Mouse (Mus musculus) gastrocnemius, postnatal 4 days (tissue): ENCODE data around the gene Lamb2. TPM values are rescaled to one million over a fixed set of nuclear protein-coding genes. Genes with fewer than 3 reads are reported as not detected.

ENCODE experiments used
- DNase-seq, 2 experiments: peaks; one replicate each; pipeline ENCODE4 v3.0.0; 2021 to 2022; ENCODE audit warnings: low spot score in 2 of 2, mixed read lengths in 2 of 2
- total RNA-seq, 2 experiments: library from RNA; stranded (reverse); gene quantifications; 2 replicates each; pipeline ENCODE4 v1.2.3; 2021

Lamb2 gene
- total RNA-seq, 2 experiments from 2014 or later = 180 to 191 TPM

DNA sequence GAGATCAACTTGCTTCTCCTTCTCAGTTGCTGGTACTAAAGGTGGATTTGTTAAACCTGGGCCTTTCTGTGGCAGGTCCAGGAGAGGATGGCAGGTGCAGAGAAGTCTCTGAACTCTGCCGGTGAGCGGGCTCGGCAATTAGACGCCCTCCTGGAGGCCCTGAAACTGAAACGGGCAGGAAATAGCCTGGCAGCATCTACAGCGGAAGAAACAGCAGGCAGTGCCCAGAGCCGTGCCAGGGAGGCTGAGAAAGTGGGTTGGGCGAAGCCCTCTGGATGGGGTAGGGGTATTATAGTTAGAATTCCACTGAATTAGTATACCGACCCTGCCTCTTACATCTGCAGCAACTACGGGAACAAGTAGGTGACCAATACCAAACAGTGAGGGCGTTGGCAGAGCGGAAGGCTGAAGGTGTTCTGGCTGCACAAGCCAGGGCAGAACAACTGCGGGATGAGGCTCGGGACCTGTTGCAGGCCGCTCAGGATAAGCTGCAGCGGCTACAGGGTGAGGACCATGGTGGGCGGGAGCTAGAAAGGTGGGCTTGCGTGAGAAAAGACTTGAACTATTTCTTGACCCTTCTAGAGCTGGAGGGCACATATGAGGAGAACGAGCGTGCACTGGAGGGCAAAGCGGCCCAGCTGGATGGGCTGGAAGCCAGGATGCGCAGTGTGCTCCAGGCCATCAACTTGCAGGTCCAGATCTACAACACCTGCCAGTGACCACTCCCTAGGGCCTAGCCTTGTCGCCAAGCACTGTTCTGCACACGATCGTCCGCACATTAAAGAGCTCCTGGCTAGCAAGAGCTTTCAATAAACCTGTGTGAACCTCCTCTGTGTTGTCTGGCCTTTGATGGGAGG lies 10.4 kb downstream of the Lamb2 start:
- no peak for DNase-seq

DNA sequence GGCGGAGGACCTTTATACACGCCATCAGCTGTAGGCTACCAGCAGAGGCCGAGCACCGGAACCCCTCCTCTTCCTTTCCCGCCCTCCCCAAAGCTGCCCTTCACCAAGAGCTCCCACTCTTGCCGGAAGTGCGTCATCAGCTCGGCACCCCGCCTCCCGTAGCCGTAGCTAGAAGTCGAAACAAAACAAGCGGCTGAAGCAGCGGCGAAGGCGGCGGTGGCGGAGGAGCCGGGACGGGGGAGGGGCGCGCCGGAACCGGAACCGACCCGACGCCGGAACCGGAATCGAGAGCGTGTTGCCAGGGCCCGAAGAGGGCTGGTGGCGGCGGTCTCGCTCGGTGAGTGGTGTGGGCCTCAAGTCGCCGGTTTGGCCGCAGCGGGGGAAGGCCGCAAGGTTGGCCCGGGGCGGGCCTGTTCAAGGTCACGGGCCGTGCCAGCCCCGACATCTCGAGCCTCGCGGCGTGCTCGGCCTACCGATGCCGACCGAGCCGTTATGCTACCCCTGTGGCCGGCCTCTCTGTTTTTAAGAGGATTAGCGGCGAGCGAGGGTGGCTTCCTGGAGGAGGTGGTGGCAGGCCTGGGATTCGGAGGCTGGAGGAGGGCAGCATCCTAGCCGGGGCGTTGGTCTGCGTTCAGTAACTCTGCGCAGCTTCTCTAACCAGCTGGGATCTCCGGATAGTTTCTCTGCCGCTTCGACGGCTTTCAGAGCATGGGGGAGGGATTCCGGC lies 11.2 kb downstream of the Lamb2 start, which contains the start of gene Usp19:
Usp19 (plus strand) TSS at position 44 of the 727 bp plus-strand sequence.
- peak; percentile 82 to 95 for DNase-seq

DNA sequence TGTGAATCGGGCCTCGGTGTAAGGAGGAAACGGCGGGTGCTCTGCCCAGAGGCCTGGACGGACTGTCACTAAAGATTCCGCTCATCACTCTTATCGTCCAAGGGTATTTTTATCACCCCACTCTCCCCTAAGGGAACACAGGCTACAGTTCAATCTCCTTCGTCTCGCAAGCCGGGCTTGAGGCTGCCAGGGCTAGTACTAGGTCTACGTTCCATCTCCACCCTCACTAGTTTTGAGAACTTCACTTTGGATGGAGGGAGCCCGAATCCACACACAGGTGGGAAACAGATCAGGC lies 11.7 kb downstream of the Lamb2 start:
- no peak for DNase-seq

DNA sequence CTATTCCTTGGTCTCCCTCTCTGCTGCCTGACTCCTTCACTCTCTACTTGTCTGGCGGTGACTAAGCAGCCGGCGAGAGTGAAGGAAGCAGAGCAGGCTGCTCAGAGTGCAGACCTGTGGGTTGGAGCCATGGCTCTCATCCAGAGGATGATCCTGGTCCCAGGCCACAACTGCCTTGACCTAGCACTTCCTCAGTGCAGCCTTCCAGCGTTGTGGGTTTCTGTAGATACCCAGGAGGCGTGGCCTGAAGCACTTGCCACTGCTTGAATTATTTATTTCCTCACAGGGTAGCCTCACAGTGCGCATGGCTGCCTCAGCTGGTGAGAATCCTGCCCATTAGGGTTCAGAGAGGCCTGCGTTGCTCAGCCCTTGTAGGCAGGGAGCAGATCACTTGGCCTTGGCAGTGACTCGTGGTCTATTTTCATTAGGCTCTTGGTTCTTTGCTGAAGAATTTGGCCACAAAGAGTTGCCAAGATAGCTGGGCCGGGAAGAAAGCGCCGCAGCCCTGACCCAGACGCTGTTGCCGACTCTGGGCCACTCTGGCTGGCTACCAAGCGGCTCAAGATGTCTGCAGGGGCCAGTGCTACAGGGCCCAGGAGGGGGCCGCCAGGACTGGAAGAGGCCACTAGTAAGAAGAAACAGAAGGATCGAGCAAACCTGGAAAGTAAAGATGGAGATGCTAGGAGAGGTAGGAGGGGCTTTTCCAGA lies 12.7 kb downstream of the Lamb2 start:
- no peak for DNase-seq

DNA sequence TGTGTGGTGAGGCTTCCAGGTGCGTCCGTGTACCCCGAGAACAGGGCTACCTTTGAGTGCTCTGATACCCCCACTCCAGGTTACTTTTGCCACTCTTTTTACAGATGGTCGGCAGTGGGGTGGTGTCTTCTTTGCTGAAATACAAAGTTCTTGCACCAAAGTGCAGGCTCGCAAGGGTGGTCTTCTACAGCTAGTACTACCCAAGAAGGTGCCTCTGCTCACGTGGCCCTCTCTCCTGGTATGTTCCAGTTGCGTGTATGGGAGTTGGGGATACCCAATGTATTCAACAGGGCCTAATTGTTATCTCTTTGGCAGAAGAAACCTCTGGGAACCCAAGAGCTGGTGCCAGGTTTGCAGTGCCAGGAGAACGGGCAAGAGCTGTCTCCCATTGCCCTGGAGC lies 13.7 kb downstream of the Lamb2 start:
- DNase-seq = no peak

DNA sequence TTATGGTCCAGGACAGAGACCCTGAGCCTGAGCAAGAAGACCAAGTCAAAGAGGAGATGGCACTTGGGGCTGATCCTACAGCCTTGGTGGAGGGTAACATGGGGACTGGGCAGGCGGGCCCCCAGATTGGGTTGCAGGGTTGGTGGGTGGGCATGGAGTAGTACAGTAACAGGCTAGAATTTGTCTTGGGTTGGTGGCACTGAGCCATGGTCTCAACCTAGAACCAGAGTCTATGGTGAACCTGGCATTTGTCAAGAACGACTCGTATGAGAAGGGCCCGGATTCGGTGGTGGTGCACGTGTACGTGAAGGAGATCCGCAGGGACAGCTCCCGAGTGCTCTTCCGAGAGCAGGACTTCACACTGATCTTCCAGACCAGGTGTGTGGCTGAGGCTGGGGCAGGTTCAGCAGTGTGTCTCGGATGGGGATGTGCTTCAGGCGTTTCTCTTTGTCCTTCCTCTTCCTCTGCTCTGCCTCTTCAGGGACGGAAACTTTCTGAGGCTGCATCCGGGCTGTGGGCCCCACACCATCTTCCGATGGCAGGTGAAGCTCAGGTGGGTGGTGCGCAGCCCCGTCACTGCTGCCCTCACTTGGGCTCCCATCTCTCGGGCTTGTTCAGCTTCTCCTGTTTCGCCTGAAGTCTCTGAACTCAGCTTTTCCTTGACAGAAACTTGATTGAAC lies 14.8 kb downstream of the Lamb2 start:
- no peak for DNase-seq

DNA sequence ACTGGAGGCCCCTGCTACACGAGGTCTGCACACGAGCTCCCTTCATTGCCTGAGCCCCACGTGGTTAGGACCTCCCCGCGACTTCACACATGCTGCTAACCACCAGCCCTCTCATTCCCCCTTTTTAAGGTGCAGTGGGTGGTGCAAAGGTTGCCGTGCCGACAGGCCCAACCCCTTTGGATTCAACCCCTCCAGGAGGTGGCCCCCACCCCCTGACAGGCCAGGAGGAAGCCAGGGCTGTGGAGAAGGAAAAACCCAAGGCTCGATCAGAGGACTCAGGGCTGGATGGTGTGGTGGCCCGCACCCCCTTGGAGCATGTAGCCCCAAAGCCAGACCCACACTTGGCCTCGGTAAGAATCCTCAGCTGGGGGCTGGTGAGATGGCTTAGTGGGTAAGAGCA lies 15.4 kb downstream of the Lamb2 start:
- DNase-seq = no peak

DNA sequence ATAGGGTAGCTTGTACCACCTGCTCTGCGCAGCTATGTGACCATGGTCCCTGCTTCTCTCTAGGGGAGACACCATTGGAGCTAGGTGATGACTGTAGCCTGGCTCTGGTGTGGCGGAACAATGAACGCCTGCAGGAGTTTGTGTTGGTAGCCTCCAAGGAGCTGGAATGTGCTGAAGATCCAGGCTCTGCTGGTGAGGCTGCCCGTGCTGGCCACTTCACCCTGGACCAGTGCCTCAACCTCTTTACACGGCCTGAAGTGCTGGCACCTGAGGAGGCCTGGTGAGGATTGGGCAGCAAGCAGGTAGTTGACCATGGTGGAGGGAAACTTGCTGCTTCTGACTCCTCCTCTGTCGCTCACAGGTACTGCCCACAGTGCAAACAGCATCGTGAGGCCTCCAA lies 19.7 kb downstream of the Lamb2 start:
- no peak for DNase-seq

DNA sequence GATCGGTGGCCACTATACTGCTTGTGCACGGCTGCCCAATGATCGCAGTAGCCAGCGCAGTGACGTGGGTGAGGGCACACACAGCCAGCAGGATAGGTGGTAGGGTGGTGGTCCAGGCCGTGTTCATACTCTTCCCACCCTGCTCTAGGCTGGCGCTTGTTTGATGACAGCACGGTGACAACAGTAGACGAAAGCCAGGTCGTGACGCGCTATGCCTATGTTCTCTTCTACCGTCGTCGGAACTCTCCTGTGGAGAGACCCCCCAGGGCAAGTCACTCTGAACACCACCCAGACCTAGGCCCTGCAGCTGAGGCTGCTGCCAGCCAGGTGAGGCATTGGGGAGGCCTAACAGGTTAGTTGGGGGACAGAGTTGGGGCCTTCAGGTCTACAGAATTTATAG lies 20.4 kb downstream of the Lamb2 start:
- peak in 1 of 2 experiments; percentile 9 for DNase-seq

DNA sequence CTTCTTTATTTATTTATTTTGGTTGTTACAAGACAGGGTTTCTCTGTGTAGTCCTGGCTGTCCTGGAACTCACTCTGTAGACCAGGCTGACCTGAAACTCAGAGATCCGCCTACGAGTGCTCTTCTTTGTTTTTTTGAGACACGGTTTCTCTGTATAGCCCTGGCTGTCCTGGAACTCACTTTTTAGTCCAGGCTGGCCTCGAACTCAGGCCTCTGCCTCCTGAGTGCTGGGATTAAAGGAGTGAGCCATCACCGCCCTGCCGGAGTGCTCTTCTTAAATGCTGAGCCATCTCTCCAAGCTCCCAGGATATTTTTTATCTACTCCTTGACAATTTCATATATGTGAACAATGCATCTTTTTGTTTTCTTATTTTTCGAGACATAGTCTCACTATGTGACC lies 27.4 kb downstream of the Lamb2 start:
- DNase-seq = no peak

DNA sequence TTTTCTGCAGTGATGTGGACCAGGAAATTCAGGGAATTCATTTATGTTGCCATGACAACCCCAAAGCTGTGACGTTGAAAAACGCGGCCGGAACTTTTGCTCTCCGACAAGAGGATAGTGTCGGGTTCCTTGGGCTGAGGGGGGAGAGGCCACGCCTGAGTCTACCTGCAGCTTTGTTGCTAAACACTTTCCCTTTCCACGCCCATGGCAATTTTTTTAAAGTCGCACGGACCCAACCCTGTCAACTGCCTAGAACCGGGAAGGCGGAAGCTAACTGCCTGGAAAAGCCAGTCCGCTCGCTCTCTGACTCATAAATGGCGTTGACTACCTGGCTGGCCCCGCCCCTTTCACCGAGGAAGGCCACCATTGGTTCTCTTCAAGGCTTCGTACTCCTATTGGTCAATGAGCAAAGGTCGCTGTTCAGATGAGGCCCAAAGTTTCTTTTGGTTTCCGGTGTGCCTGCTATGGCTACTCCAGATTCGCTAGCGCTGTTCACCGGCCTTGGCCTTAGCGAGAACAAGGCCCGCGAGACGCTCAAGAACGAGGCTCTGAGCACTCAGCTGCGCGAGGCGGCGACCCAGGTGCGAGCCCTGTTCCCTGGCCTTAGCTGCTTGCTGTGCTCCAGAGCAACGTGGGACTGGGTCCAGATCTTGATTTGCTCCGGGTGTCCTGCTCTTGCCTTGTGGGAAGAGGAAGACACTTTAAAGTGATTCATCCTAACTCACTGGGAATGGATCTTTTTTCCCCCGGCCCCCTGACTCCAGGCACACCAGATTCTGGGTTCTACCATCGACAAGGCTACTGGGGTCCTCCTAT lies 28.3 kb downstream of the Lamb2 start, which contains the start of gene Qars:
Qars (plus strand) TSS at position 88 of the 816 bp plus-strand sequence.
- peak; percentile 78 to 92 for DNase-seq

DNA sequence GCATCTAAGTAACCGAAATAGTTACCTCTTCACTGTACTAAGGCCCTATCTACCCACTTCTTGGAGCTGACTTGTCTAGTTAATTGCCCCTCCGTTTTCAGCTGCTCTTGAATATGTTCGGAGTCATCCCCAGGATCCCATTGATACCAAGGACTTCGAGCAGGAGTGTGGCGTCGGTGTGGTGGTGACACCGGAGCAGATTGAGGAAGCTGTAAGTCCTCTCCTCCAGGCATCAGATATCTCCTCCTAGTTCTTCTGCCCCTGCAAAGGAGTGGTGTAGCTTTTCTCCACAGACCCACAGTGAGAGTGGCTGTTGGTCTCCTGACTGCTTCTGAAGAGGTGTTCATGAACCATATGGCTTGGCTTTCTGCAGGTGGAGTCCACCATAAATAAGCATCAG lies 29.2 kb downstream of the Lamb2 start:
- no peak for DNase-seq

DNA sequence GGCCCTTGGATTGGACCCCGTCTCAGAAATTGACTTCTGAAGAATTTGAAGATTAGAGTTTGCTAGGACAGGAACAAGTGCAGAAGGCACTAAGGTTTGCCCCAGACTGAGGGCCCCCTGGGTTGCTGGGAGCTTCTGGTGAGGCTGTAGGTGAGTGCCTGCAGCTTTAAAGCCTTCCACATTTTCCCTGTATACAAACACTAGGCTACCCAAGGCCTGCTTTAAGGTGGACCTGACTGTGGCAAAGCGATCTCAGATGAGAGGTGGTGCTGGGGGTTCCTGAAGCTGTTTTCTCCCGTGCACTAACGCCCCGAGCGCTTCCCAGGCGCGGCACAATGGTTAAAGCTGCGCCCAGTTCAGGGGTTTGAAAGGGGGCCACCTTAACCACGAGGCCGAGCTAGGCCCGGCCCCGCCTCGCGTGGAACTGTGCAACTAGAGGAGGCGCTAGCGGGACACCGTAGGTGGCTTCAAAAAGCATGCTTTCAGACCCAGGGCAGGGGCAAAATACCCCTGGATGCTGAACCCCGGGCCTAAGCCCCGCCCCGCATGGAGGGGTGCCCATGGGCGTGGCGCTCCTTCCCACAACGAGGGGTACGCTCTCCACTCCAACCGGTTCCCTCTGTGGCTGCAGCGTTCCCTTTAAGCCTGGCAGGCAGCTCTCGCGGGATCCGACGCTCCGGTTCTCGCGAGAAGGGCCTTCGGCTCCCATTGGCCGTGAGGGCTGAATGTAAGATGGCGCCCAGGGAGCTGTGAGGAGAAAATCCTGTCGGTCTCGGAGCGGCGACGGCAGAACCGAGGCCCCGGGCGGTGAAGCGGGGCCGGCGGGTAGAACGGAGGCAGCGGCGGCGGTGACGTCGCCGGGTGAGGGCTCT lies 37.1 kb downstream of the Lamb2 start, which contains the start of gene Qrich1:
Qrich1 (plus strand) TSS at position 427 of the 872 bp plus-strand sequence.
- peak; percentile 85 to 93 for DNase-seq

DNA sequence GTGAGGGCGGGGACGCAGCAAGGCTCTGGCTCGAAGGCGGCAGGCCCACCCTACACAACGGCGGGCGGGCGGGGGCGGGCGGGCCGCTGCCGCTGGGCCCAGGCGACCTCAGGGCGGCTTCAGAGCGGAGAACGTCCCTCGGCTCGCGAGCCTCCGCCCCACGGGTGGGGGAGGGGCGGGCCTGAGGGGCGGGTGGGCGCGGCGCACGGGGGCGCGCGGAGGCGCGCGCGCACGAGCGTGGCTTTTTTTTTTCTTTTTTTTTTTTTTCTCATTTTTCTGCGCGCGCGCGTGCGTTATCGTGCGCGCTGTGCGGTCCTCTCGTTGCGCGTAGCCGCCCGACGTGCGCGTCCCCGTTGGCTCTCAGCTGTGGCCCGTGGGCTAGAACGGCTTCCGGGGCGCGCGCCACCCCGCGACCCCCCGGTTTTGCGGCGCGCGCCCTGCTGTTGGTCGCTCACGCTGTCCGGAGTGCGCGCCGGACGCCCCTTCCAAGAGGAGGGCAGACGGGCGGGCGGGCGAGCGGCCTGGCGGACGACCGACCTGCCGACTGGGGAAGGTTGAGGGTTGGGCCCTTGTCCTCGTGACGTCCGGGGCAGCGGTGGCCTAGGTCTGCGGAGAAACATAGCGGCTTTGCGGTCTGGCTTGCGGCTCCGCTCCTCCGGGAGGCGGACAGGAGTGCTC lies 37.9 kb downstream of the Lamb2 start:
- DNase-seq = peak; percentile 73 to 90

DNA sequence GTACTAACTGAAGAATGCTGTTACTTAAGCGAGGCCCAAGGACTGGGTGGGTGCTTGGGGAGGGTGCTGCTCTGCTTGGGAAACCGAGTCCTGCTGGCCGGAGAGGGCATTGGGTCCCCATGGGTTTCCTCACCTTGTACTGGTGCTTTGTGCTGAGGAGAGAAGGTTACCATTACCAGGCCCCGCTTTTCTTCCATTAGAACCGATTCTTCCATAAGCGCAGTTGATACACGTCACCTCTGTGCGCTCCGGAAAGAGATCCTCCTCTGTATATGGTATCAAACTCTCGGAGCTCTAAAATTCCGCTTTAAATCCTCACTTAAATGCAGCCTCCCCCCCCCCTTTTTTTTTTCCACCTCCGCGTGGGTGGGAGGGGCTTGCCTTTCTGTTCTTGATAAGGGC lies 38.4 kb downstream of the Lamb2 start:
- DNase-seq = no peak

DNA sequence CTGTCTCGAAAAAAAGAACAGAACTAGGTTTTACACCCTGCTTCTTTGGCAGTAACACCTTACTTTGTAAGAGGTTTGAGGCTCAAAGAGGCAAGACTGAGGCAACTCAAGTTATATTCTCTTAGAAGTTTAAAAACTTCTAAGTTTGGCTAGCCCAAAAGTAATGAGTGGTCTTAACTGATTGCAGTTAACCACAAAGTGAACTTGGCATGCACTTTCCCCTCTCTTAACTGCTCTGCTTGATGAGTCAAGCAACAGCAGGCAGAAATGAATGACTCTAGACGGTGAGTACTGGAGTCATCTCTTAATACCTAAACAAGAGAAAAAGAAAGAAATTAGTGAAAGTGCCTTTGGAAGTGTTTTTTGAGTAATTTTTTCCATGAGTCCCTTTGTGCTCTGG lies 42.1 kb downstream of the Lamb2 start:
- no peak for DNase-seq

DNA sequence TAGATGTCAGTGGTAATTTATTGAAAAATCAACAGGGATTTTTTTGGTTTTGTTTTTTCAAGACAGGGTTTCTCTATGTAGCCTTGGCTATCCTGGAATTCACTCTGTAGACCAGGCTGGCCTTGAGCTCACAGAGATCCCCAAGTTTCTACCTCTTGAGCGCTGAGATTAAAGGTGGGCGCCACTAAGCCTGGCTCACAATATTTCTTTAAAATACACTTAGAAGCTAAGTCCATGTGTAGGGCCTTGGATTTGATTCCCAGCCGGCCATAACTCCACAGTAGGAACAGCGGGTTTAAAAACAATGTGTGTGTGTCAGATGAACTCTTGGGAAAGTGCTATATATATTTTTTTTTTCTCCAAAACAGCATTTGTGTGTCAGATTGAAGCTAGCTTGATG lies 43.8 kb downstream of the Lamb2 start:
- DNase-seq = no peak

DNA sequence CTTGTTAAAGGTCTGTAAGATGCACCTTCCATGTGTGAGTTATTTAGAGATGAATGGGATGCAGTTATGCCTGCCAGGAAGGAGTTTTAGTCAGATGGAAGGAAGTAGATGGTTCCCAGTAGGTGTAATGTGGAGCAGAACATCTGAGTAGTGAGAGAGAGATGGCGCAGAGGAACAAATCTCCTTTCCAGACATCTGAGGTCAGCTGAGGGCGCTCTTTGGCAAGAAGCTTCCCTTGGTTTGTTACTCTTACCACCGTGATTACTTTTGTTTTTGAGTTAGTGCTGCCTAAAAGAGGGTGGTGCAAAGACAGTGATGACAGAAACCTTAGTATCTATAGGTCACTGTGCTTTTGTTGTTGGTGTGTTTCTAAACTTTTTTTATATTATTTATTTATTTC lies 45.9 kb downstream of the Lamb2 start:
- DNase-seq = no peak

DNA sequence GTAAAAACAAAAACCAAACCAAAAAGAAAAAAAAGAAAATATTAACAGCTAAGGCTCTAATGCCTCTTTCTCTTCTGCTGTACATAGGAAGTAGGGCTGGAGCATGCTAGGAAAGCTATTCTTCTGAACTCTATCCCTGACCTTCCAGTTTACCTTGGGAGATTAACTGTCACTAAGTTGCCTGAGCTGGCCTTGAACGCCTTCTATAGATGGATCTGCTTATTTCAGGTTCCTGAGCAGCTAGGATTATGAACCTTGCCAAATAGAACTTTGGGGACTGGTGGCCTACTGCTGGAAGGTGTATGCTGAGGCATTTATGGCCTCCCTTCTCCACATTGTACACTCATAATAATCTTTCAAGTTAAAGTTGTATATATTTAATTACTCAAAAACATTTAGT lies 51.4 kb downstream of the Lamb2 start:
- DNase-seq = no peak
